Mouse (Mus musculus) MEL (cell line): ENCODE data around the gene Zbtb40. TPM values are rescaled to one million over a fixed set of nuclear protein-coding genes. Genes with fewer than 3 reads are reported as not detected.
A peak's percentile ranks its signal among the peaks of the same experiment; 100 is the strongest.

Source experiments
- DNase-seq: peaks from one replicate; pipeline ENCODE4 v3.0.0; 2011; ENCODE audit warnings: low read depth, low spot score
- H3K27ac ChIP-seq: 2 replicates; pipeline ENCODE4 v1.5.1; 2012; ENCODE audit warnings: low read depth, mild to moderate bottlenecking, control low read depth, low read length, moderate library complexity; ENCODE audit not compliant: control insufficient read depth
- H3K27me3 ChIP-seq, 2 experiments: fragments of 150-350 bp in 1 of 2; sonication (generic) in 1 of 2; 2 replicates each; pipeline ENCODE4 v1.6.1; 2012; ENCODE audit warnings: low read length in 2 of 2, mild to moderate bottlenecking in 2 of 2, improper control_type of control experiment in 1 of 2, moderate library complexity in 1 of 2; ENCODE audit not compliant: insufficient read depth in 2 of 2, control insufficient read depth in 1 of 2
- H3K36me3 ChIP-seq, 2 experiments: 2 replicates each; pipeline ENCODE4 v1.6.1; 2012 to 2014; ENCODE audit warnings: low read length in 2 of 2, improper control_type of control experiment in 1 of 2, inconsistent platforms in 1 of 2, mild to moderate bottlenecking in 1 of 2; ENCODE audit not compliant: insufficient read depth in 2 of 2, control insufficient read depth in 1 of 2
- H3K4me1 ChIP-seq, 2 experiments: fragments of 150-350 bp in 1 of 2; sonication (generic) in 1 of 2; 2 replicates each; pipeline ENCODE4 v1.6.1; 2012; ENCODE audit warnings: low read length in 2 of 2, improper control_type of control experiment in 1 of 2, mild to moderate bottlenecking in 1 of 2; ENCODE audit not compliant: insufficient read depth in 2 of 2, control insufficient read depth in 1 of 2
- H3K4me3 ChIP-seq, 2 experiments: fragments of 150-350 bp in 1 of 2; sonication (generic) in 1 of 2; 2 replicates each; pipeline ENCODE4 v1.5.1; 2012; ENCODE audit warnings: low read depth in 2 of 2, low read length in 2 of 2, mild to moderate bottlenecking in 2 of 2, moderate library complexity in 2 of 2, control low read depth in 1 of 2, improper control_type of control experiment in 1 of 2; ENCODE audit not compliant: control insufficient read depth in 1 of 2, insufficient read depth in 1 of 2
- H3K79me2 ChIP-seq: 2 replicates; pipeline ENCODE4 v1.6.1; 2012; ENCODE audit warnings: mild to moderate bottlenecking, low read length, moderate library complexity; ENCODE audit not compliant: control insufficient read depth, poor library complexity, insufficient read depth
- H3K9ac ChIP-seq: 2 replicates; pipeline ENCODE4 v1.6.1; 2012; ENCODE audit warnings: low read depth, mild to moderate bottlenecking, control low read depth, low read length, moderate library complexity; ENCODE audit not compliant: control insufficient read depth, poor library complexity, severe bottlenecking
- H3K9me3 ChIP-seq: fragments of 150-350 bp; sonication (generic); replicated peaks from 2 replicates; pipeline ENCODE4 v1.6.1; 2012; ENCODE audit warnings: mild to moderate bottlenecking, low read length, improper control_type of control experiment, moderate library complexity; ENCODE audit not compliant: insufficient read depth
- BHLHE40 ChIP-seq: IDR thresholded peaks from 2 replicates; pipeline ENCODE4 v1.6.1; 2012; ENCODE audit warnings: low read depth, mild to moderate bottlenecking, inconsistent platforms, low read length, improper control_type of control experiment, borderline replicate concordance
- ELF1 ChIP-seq: IDR thresholded peaks from 2 replicates; pipeline ENCODE4 v1.6.1; 2014; ENCODE audit warnings: low read depth, mild to moderate bottlenecking, inconsistent platforms, low read length, improper control_type of control experiment, moderate library complexity
- EP300 ChIP-seq, 2 experiments: IDR thresholded peaks; 2 replicates each; pipeline ENCODE4 v1.6.1; 2011; ENCODE audit warnings: improper control_type of control experiment in 2 of 2, low read length in 2 of 2, low read depth in 1 of 2, mild to moderate bottlenecking in 1 of 2
- ETS1 ChIP-seq: IDR thresholded peaks from 2 replicates; pipeline ENCODE4 v1.6.1; 2012; ENCODE audit warnings: low read depth, mild to moderate bottlenecking, inconsistent platforms, low read length, improper control_type of control experiment, moderate library complexity
- GABPA ChIP-seq: IDR thresholded peaks from 2 replicates; pipeline ENCODE4 v1.6.1; 2012; ENCODE audit warnings: low read depth, mild to moderate bottlenecking, inconsistent platforms, low read length, improper control_type of control experiment, moderate library complexity
- GATA1 ChIP-seq: IDR thresholded peaks from 2 replicates; pipeline ENCODE4 v1.6.1; 2011; ENCODE audit warnings: low read depth, low read length, improper control_type of control experiment
- JUND ChIP-seq: IDR thresholded peaks from 2 replicates; pipeline ENCODE4 v1.6.1; 2011; ENCODE audit warnings: low read depth, mild to moderate bottlenecking, improper control_type of control experiment, low read length
- MAFK ChIP-seq: IDR thresholded peaks from 2 replicates; pipeline ENCODE4 v1.6.1; 2011; ENCODE audit warnings: low read depth, mild to moderate bottlenecking, low read length, improper control_type of control experiment, borderline replicate concordance
- MAX ChIP-seq: IDR thresholded peaks from 2 replicates; pipeline ENCODE4 v1.6.1; 2011; ENCODE audit warnings: low read length, improper control_type of control experiment
- MXI1 ChIP-seq: IDR thresholded peaks from 2 replicates; pipeline ENCODE4 v1.6.1; 2011; ENCODE audit warnings: mild to moderate bottlenecking, low read depth, low read length, improper control_type of control experiment
- MYC ChIP-seq: IDR thresholded peaks from 2 replicates; pipeline ENCODE4 v1.6.1; 2011; ENCODE audit warnings: low read depth, mild to moderate bottlenecking, low read length, improper control_type of control experiment, moderate library complexity
- NRF1 ChIP-seq: IDR thresholded peaks from 2 replicates; pipeline ENCODE4 v1.6.1; 2014; ENCODE audit warnings: low read depth, mild to moderate bottlenecking, inconsistent platforms, low read length, improper control_type of control experiment, moderate library complexity; ENCODE audit not compliant: poor library complexity, insufficient read depth, severe bottlenecking
- SIN3A ChIP-seq: IDR thresholded peaks from 2 replicates; pipeline ENCODE4 v1.6.1; 2012; ENCODE audit warnings: low read length, improper control_type of control experiment, inconsistent platforms
- TAL1 ChIP-seq: IDR thresholded peaks from 2 replicates; pipeline ENCODE4 v1.6.1; 2012; ENCODE audit warnings: mild to moderate bottlenecking, inconsistent platforms, low read length, moderate library complexity, mixed read lengths
- TCF12 ChIP-seq: IDR thresholded peaks from 2 replicates; pipeline ENCODE4 v1.6.1; 2014; ENCODE audit warnings: low read depth, mild to moderate bottlenecking, inconsistent platforms, low read length, improper control_type of control experiment, moderate library complexity
- USF1 ChIP-seq: IDR thresholded peaks from 2 replicates; pipeline ENCODE4 v1.6.1; 2014; ENCODE audit warnings: low read depth, mild to moderate bottlenecking, inconsistent platforms, low read length, improper control_type of control experiment, moderate library complexity
- ZC3H11A ChIP-seq: IDR thresholded peaks from 2 replicates; pipeline ENCODE4 v1.6.1; 2012; ENCODE audit warnings: low read depth, mild to moderate bottlenecking, inconsistent platforms, low read length, improper control_type of control experiment
- ZKSCAN1 ChIP-seq: IDR thresholded peaks from 2 replicates; pipeline ENCODE4 v1.6.1; 2012; ENCODE audit warnings: low read depth, mild to moderate bottlenecking, inconsistent platforms, low read length, improper control_type of control experiment, moderate library complexity
- polyA plus RNA-seq, 2 experiments: library from polyadenylated mRNA; stranded (reverse) in 1 of 2; unstranded in 1 of 2; fragments of >175 nt in 1 of 2; fragments of >200 nt in 1 of 2; gene quantifications; 2 replicates each; pipeline versions ENCODE4 v1.2.1 to v1.2.4; 2012; ENCODE audit warnings: low replicate concordance in 2 of 2, low read depth in 1 of 2; ENCODE audit not compliant: insufficient read length in 2 of 2, insufficient read depth in 1 of 2, missing spikeins in 1 of 2
- total RNA-seq: library from RNA; depleted of rRNA; stranded (reverse); fragments of 300-350 nt; gene quantifications from 2 replicates; pipeline ENCODE4 v1.2.3, GENCODE M21; 2012; rRNA removed

The Zbtb40 gene
- total and polyA plus RNA-seq, 3 experiments = 9.6 to 14.4 TPM; not detected in 1

GRCm38 (mm10) chr4:136930474-136930873 is 118.1 kb downstream of the Zbtb40 start:
- Histone ChIP-seq H3K27ac (no peak overlapping the region), H3K9me3 (no peaks in the 10 kb centered on the region), H3K4me1 (peaks cover 0 to 14% of the 10 kb centered on the region in 2 experiments; a peak in 2 of 4 replicates), H3K36me3 (no peaks in the 10 kb centered on the region; a peak in 1 of 4 replicates), H3K27me3 (no peaks in the 10 kb centered on the region), H3K9ac (peak overlapping the region; percentile 24; the same call in 1 of the 2 replicates), H3K79me2 (no peaks in the 10 kb centered on the region), H3K4me3 (peak overlapping the region; percentile 18 to 36; a peak in 3 of 4 replicates)
- TF ChIP-seq ZC3H11A (no peak), NRF1 (peak; percentile 47; the same call in 1 of the 2 replicates), SIN3A (peak; percentile 87), MAX (peak; percentile 89), JUND (no peak), TCF12 (peak; percentile 93), BHLHE40 (peak; percentile 98), ZKSCAN1 (no peak), GATA1 (peak; percentile 93), MAFK (0 out of 2 replicates have a peak, but pooled peaks have one; percentile 39), GABPA (no peak), MXI1 (peak; percentile 92), TAL1 (peak; percentile 94), MYC (peak; percentile 90), USF1 (peak; percentile 77), ETS1 (peak; percentile 89), EP300 (IDR thresholded peaks at IDR 0.05; ENCODE audit: low read depth in 1 of 2, low read length in 2 of 2) (peak; percentile 86 to 91), ELF1 (no peak; the same call in 1 of the 2 replicates)
- DNase-seq = peak; percentile 90

Other genes with a start within 250 kb of the Zbtb40 start
- gene Ephb2, start 212.8 kb downstream of the Zbtb40 start, total RNA-seq = 1.5 and 1.9 TPM in 2 replicates
- 1 to 10 TPM in 1 of 2 experiments, not detected in 1; 4.1 TPM for gene Ephb2, start 212.8 kb downstream of the Zbtb40 start, polyA plus RNA-seq
- not detected in 2 replicates for gene C1qb, start 162.6 kb downstream of the Zbtb40 start, total RNA-seq
- not detected for gene C1qb, start 162.6 kb downstream of the Zbtb40 start, polyA plus RNA-seq
- gene C1qc, start 155.7 kb downstream of the Zbtb40 start, total RNA-seq = not detected in 2 replicates
- not detected for gene C1qc, start 155.7 kb downstream of the Zbtb40 start, polyA plus RNA-seq
- 0.12 TPM in 1 of 2 replicates, not detected in the other for gene C1qa, start 150.0 kb downstream of the Zbtb40 start, total RNA-seq
- not detected for gene C1qa, start 150.0 kb downstream of the Zbtb40 start, polyA plus RNA-seq
- not detected in 2 replicates for gene Epha8, start 92.0 kb downstream of the Zbtb40 start, total RNA-seq
- gene Epha8, start 92.0 kb downstream of the Zbtb40 start, polyA plus RNA-seq = under 1 TPM in 1 of 2 experiments, not detected in 1; 0.03 TPM
- not detected in 2 replicates for gene Wnt4, start 228.7 kb upstream of the Zbtb40 start, total RNA-seq
- gene Wnt4, start 228.7 kb upstream of the Zbtb40 start, polyA plus RNA-seq = not detected